Comparison of ENCODE assay signal across 8 mouse cellular contexts in genomic region chr6:122804418-122804817, GRCm38 (mm10). TPM values are rescaled to one million over a fixed set of nuclear protein-coding genes. Genes with fewer than 3 reads are reported as not detected.
A peak's percentile ranks its signal among the peaks of the same experiment; 100 is the strongest.
DNase-seq lines count a peak whose midpoint lies in the region; ATAC-seq lines count a peak whose summit lies in the region.

No protein-coding gene starts in this region.

- DNase-seq in forebrain, embryonic 10.5 days (ENCODE audit: extremely low spot score, low spot score), result peak; percentile 61
- peak; percentile 87 for DNase-seq in R1 (ENCODE audit: low read depth, low spot score)
- peak; percentile 88 to 91 for DNase-seq in cerebellum, postnatal 10 days
- peak; percentile 62 for DNase-seq in gastrocnemius, postnatal 14 days
- peak; percentile 47 to 90 for DNase-seq in layer of hippocampus, adult 18-20 months (ENCODE audit: low spot score in 2 of 2)
- peak; percentile 68 for DNase-seq in right cerebral cortex, postnatal 25 days

- H3K36me3 ChIP-seq in forebrain, embryonic 10.5 days (replicated peaks), result no peaks in the 10 kb centered on the region
- H3K36me3 ChIP-seq in forebrain, embryonic 13.5 days (ENCODE audit: poor library complexity, severe bottlenecking), result no peaks in the 10 kb centered on the region
- H3K36me3 ChIP-seq in lung, embryonic 16.5 days (ENCODE audit: control insufficient read depth, insufficient read depth, low read length), result no peaks in the 10 kb centered on the region

- H3K4me1 ChIP-seq in forebrain, embryonic 10.5 days, result peaks cover 16% of the 10 kb centered on the region
- peaks cover 13% of the 10 kb centered on the region for H3K4me1 ChIP-seq in forebrain, embryonic 13.5 days
- H3K4me1 ChIP-seq in lung, embryonic 16.5 days (replicated peaks; ENCODE audit: control insufficient read depth, insufficient read depth, low read length), result peaks cover 10% of the 10 kb centered on the region; the same call in 1 of the 2 replicates

- no peak overlapping the region for H3K27ac ChIP-seq in forebrain, embryonic 10.5 days
- H3K27ac ChIP-seq in forebrain, embryonic 13.5 days, result no peak overlapping the region
- H3K27ac ChIP-seq in lung, embryonic 16.5 days (ENCODE audit: low read length), result no peak overlapping the region

- no peak overlapping the region for H3K4me2 ChIP-seq in forebrain, embryonic 13.5 days
- no peak overlapping the region for H3K4me2 ChIP-seq in lung, embryonic 16.5 days (ENCODE audit: low read depth, low read length)

- H3K9ac ChIP-seq in forebrain, embryonic 13.5 days, result no peak overlapping the region
- H3K9ac ChIP-seq in lung, embryonic 16.5 days (ENCODE audit: low read length), result no peak overlapping the region

- no peak overlapping the region for H3K4me3 ChIP-seq in forebrain, embryonic 10.5 days
- H3K4me3 ChIP-seq in forebrain, embryonic 13.5 days, result no peak overlapping the region
- no peak overlapping the region for H3K4me3 ChIP-seq in lung, embryonic 16.5 days (ENCODE audit: low read length)

- ATAC-seq in forebrain, embryonic 13.5 days, result no peak; the same call in 1 of the 2 replicates
- ATAC-seq in lung, embryonic 16.5 days (ENCODE audit: low read depth), result peak; percentile 15; the same call in 1 of the 2 replicates

- H3K27me3 ChIP-seq in forebrain, embryonic 10.5 days (ENCODE audit: poor library complexity, severe bottlenecking), result peaks cover 46% of the 10 kb centered on the region
- peaks cover 25% of the 10 kb centered on the region for H3K27me3 ChIP-seq in forebrain, embryonic 13.5 days
- no peaks in the 10 kb centered on the region; the same call in 1 of the 2 replicates for H3K27me3 ChIP-seq in lung, embryonic 16.5 days (ENCODE audit: control insufficient read depth, insufficient read depth, low read depth, low read length)

- no peaks in the 10 kb centered on the region for H3K9me3 ChIP-seq in forebrain, embryonic 10.5 days
- no peaks in the 10 kb centered on the region for H3K9me3 ChIP-seq in forebrain, embryonic 13.5 days (replicated peaks)
- H3K9me3 ChIP-seq in lung, embryonic 16.5 days (ENCODE audit: control insufficient read depth, low read length), result no peaks in the 10 kb centered on the region

- WGBS in forebrain, embryonic 10.5 days, result 33% methylated on average over 5 of the region's 5 CpGs
- WGBS in forebrain, embryonic 13.5 days, result 29% methylated on average over 5 of the region's 5 CpGs
- 13% methylated on average over 5 of the region's 5 CpGs for WGBS in lung, embryonic 16.5 days

- intact Hi-C loops in gastrocnemius, postnatal 14 days (cut with DNase I; ENCODE audit: low total_unique reads), result no loop called here

RNA-seq across cellular contexts. Expression of gene Slc2a3, which starts 3.0 kb away (rescaled TPM):
- 67.3 and 70.7 TPM in 2 replicates for polyA plus RNA-seq in forebrain, embryonic 10.5 days (2016; fragmentation: Nextera tagmentation; extraction: Ambion mirVana)
- polyA plus RNA-seq in forebrain, embryonic 13.5 days (2015; fragmentation: Nextera tagmentation; extraction: Ambion mirVana), result 9.3 and 12.5 TPM in 2 replicates
- 1 to 10 TPM; 1.2 to 1.9 TPM for total RNA-seq in gastrocnemius, postnatal 14 days (2021)
- total RNA-seq in layer of hippocampus, adult 18-20 months (2021), result 100 to 1,000 TPM; 110 to 113 TPM
- polyA plus RNA-seq in lung, embryonic 16.5 days (2015; fragmentation: Nextera tagmentation; extraction: Ambion mirVana), result 6.9 and 7.5 TPM in 2 replicates

RNA-seq across cellular contexts. Expression of gene Foxj2, which starts 15.3 kb away (rescaled TPM):
- polyA plus RNA-seq in forebrain, embryonic 10.5 days (2016; fragmentation: Nextera tagmentation; extraction: Ambion mirVana), result 2.2 and 2.3 TPM in 2 replicates
- polyA plus RNA-seq in forebrain, embryonic 13.5 days (2015; fragmentation: Nextera tagmentation; extraction: Ambion mirVana), result 4.4 and 4.5 TPM in 2 replicates
- 10 to 100 TPM; 15.5 to 18.5 TPM for total RNA-seq in gastrocnemius, postnatal 14 days (2021)
- 10 to 100 TPM; 29.1 to 29.9 TPM for total RNA-seq in layer of hippocampus, adult 18-20 months (2021)
- polyA plus RNA-seq in lung, embryonic 16.5 days (2015; fragmentation: Nextera tagmentation; extraction: Ambion mirVana), result 5.5 and 6.2 TPM in 2 replicates

RNA-seq across cellular contexts. Expression of gene C3ar1, which starts 51.5 kb away (rescaled TPM):
- 0.89 and 1.1 TPM in 2 replicates for polyA plus RNA-seq in forebrain, embryonic 10.5 days (2016; fragmentation: Nextera tagmentation; extraction: Ambion mirVana)
- polyA plus RNA-seq in forebrain, embryonic 13.5 days (2015; fragmentation: Nextera tagmentation; extraction: Ambion mirVana), result 0.58 and 0.89 TPM in 2 replicates
- 1 to 10 TPM in 1 of 2 experiments, under 1 TPM in 1; 1.00 to 1.6 TPM for total RNA-seq in gastrocnemius, postnatal 14 days (2021)
- total RNA-seq in layer of hippocampus, adult 18-20 months (2021), result under 1 TPM; 0.38 to 0.79 TPM
- 3.1 and 3.4 TPM in 2 replicates for polyA plus RNA-seq in lung, embryonic 16.5 days (2015; fragmentation: Nextera tagmentation; extraction: Ambion mirVana)
